Mouse (Mus musculus) heart, adult 2 months (tissue): ENCODE results near the gene Zfp644.

ENCODE experiments used
- CTCF ChIP-seq: fragments of 200-600 bp; IDR thresholded peaks from 2 replicates; pipeline ENCODE4 v1.8.1; 2022; ENCODE audit warnings: antibody characterized with exemption, mild to moderate bottlenecking, moderate library complexity
- EP300 ChIP-seq: fragments of 200-500 bp; IDR thresholded peaks from 2 replicates; pipeline ENCODE4 v1.6.1; 2011; ENCODE audit warnings: low read depth, low read length, control low read depth; ENCODE audit not compliant: insufficient read depth
- POLR2A ChIP-seq: fragments of 200-500 bp; IDR thresholded peaks from 2 replicates; pipeline ENCODE4 v1.6.1; 2011; ENCODE audit warnings: mild to moderate bottlenecking, low read depth, low read length, control low read depth; ENCODE audit not compliant: insufficient read depth

GRCm38 (mm10) chr5:106614570-106614969 is 82.5 kb downstream of the Zfp644 start:
- TF ChIP-seq CTCF (no peak), EP300 (no peak), POLR2A (0 out of 2 replicates have a peak, but pooled peaks have one; percentile 9)
